Mouse (Mus musculus) fat pad, adult 2 months (tissue): ENCODE results near the gene Notch2.
"Not testable (repeated sequence)": the region's sequence is repeated elsewhere in the genome, so short reads cannot be mapped to it uniquely, and the experiment has no call there.

Experiments used
- DNase-seq: peaks from one replicate; pipeline ENCODE4 v3.0.0-alpha.2; 2011; ENCODE audit warnings: low read depth, low spot score; ENCODE audit errors: extremely low read depth

Gene Notch2

DNA sequence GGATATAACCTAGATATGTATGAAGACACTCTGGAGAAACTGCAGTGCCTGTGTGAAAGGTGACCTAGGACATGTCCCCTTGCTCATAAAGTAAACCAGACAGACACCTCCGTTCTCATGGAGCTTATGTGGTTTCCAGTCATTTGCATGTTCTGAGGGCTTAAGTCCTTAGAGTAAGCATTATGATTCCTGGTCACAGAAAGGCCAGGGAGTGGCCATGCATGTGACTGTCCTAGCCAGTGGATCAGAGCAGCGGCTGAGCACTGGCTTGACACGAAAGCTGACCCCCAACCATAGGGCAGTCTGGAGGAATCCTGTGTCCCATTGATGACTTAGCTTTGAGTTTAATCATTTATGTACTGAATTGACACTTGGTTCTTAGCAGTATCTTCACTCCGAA is 14.7 kb downstream of the Notch2 start:
- DNase-seq: no peak

DNA sequence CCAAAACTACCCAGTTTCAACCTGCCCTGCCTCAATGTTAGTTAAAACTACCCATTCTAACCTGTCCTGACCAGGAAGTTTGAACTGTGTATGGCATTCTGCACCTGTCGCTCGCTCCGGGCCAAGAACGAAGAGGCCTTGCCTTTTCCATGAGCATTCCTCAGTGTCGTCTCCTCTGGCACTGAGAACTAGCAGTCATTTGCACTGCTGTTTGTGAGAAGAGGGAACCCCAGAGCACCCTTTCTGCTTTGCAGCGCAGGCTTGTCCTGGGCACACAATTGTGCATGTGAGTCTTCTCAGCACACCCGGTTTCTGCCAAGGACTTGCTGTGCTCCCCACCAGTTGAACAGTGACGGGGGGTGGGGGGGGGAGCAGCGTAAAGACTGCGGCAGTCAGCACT is 15.6 kb downstream of the Notch2 start:
- no peak for DNase-seq

DNA sequence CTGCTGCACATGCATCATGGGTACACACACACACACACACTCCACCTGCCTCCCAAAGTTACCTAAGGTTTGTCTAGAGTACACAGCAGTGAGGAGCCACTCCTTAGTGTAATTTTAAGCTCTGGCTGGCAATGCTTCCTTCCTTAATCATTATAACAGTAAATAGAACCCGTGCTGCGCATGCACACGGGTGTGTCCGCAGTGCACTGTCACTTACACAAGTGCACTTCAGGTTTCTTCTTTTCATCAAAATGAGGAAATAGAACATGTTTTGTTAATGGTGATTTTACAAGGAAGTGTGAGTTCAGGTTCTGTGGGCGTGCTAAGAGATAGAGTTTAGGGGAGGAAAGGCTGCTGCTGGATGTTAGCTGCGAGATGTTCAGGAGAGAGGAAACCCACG is 17.8 kb downstream of the Notch2 start:
- no peak for DNase-seq

DNA sequence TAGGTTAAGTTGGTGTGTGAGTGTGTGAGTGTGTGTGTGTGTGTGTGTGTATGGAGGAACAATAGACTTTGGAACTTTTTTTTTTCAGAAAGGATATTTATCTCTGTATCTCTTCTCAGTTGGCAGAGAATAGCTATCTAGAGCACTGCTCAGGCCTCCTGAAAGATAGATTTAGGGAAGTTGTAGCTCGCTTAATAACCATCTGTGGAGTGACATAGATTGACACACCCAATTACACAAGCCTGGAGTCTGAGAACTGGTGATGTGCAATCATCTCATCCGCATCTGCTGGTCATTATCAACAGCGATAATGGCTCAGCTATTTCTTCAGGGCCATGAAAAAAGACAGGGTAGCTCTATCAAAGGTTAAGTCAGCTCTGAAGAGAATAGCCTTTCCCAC is 18.9 kb downstream of the Notch2 start:
- DNase-seq: no peak

DNA sequence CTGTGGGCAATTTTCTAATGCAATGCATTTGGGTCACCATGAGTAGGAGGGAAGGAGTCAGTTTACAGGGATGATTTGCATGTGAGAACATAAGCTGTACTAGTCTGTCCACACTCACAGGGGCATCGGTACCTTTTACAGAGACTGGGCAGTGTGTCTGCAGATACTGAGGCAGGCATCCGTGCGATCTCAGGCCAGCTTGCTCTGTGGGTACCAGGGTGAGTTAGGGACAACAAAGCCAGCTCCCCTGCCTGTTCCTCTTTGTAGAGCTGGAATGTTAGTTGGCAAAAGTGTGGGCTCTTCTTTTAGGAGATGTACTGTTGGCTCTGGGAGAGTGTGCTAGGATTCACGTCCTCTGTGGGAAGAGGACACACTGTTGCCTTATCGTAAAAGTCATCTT is 19.6 kb downstream of the Notch2 start:
- DNase-seq: no peak

DNA sequence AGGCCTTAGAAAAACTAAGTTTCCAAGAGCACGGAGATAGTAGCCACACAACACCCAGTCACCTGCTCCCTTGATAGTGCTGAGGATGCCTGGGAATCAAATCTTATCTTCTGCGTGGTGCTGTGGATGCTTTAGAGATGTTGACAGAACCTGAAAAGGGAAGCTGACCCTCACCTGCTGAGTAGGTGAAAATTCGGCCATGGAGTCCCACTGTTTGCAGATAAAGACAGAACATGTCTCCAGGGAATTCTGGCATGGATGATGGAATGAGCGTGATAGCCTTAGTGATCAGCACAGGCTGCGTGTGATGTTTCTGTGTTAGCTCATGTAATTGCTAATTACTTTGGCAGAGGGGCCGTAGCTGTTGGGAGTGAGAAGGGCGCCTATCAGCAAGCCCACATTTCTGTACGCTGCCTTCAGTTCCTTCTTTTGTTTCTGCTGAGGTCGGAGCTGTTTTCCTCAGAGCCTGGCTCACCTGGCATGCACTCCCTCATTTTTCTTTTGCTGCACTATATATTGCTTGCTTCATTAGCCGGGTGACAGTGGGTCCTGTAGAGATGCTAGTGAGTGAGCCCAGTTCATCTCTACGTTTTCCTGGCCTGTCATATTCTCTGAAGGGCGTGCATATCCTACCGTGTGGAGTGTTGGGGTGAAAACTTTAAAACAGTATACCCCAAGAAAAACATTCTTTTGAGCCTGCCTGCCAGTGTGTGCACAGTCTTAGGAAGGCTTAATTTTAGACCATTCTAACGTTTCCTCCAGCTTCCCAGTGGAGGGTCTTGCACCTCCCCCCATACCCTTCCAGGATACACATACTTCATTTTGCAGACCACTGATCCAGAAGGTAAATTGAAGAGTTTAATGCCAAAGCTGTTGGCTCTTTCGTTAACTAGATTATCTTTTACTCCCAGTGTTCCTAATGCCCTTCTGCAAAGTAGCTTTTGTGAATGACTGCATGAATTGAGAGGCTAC is 21.6 kb downstream of the Notch2 start:
- DNase-seq: no peak

DNA sequence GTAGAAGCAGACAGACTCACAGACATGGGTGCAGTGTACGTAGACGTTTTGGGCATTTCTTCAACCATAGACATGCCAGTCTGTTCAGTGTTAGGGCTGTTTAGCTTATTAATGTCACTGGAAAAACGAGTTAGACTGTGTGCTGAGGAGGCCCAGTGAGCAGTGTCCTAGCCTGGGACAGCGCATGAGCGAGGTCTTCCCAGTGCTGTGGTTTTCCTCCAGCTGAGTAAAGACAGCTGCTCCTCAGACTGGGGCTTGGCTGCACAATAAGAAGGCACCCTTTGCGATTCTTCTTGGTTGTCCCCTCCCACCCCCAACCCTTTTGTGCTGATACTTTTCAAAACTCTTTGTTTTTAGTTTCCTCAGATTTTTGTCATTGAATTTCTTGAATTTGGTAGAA is 22.8 kb downstream of the Notch2 start:
- DNase-seq: no peak

DNA sequence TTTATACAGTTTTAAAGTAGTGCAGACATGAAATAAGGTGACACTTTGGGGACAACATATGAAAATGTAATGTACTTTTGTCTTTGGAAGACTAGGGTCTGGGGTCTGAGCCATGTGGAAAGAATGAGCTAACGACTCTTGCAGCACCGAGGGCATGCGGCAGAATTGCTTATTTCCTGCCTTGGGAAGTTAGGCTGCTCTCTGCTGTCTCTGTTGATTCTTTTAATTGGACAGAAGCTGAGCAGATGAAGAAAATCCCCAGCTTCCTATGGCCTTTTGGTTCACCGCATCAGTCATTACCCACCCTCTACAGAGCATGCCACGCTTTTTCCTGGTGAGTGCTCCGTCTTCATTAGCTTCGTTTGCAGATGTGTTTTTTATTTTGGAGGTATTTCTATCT is 23.8 kb downstream of the Notch2 start:
- no peak for DNase-seq

DNA sequence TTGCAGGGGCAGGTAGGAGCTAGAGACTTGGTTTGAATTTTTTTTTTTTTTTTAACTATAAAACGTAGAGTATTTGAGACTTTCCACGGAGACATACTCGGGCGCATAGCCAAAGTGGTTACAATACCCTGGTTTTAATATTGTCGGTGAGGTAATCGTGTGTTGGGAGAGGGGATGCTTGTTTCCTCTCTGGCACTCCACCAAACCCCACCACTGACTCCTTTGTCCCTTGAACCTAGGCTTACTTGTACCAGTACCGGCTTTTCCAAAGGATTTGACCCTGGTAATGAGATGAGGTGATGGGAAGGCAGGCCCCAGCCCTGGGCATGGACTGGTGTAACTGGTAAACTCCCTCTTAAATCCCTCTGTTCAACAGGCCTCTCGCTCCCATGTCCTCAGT is 25.3 kb downstream of the Notch2 start:
- no peak for DNase-seq

DNA sequence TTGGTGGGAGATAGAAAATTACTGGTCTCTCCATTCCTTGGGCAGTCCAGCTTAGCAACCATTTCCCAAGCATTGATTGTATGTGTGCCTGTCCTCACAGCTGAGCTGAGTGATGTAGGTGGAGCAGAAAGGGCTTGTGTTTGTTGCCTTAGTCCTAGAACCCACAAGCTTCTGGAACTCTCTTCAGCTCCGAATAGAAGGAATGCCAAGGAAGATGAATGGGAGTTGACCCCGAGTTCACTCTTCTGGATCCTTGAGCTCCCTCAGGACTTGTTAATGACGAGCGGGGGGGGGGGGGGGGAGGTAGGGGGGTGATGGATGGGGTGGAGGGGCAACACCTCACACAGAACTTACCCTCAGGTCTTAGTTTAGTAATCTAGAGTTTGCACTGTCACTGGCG is 25.9 kb downstream of the Notch2 start:
- no peak for DNase-seq

DNA sequence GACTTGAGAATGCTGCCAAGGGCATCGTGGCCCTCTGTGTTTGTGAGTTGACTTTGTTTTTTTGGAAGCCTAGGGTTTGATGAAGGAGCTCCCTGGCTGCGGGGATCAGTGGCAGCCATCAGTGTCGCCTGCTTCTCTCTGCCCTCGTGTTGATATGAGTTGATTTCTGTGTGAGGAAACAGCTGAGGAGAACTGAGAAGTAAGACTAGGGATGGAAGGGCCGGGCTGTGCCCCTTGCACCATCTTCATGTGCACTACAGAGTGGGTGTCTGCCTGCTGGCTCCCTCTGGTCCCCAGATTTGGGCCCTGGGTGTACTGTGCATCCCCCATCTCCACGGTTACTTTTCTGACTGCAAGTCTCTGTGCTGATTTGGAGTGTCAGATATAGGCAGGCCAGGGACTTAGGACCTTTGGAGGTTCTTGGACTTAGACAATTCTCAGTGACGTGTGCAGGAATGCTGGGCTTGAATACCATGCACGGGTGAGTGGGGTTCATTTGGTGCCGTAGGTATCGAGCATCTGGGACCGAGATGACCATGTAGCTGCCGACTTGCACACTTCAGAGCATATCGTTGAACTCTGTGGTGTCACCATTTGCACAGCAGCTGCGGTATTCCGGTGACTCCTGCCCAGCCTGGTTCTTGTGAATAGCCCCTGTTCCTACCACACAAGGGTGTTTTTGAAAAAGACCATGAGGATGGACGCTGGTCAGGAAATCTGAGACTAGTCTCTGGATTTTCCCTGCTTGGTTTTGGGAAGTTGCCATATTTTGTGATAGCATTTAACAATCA is 26.5 kb downstream of the Notch2 start:
- DNase-seq: no peak

DNA sequence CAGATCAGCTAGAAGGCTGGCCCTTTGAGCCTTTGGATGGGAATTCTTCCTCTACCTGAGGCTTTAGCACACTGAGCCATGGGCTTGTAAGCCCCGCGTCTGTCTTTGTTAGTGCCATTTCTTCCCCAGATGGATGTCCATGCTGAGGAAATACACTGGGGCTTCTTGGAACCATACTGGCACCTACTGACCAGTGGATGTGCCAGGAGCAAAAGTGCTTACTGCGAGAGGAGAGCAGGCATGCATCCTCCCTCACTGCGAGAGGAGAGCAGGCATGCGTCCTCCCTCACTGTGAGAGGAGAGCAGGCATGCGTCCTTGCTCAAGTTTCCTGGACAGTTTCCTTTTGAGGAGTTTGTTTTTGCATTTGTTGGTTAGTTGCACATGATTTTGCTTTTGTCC is 27.5 kb downstream of the Notch2 start:
- no peak for DNase-seq

DNA sequence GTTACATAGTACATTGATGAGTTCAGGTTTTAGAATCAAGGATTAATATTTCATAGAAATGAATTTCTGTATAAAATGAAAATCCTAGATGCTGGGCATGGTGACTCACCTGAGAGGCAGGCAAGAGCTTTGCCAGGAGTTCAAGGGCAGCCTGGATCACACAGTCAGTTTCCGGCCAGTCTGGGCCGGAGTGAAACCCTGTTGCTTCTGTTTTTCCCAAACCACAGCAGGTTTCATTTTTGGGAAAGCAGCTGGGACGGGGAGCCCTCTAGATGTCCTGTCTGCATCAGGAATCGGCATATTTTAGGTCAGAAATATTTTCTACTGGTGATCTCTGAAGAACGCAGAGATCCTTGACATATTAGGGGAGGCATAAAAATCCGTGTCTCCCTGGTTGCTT is 29.0 kb downstream of the Notch2 start:
- no peak for DNase-seq

DNA sequence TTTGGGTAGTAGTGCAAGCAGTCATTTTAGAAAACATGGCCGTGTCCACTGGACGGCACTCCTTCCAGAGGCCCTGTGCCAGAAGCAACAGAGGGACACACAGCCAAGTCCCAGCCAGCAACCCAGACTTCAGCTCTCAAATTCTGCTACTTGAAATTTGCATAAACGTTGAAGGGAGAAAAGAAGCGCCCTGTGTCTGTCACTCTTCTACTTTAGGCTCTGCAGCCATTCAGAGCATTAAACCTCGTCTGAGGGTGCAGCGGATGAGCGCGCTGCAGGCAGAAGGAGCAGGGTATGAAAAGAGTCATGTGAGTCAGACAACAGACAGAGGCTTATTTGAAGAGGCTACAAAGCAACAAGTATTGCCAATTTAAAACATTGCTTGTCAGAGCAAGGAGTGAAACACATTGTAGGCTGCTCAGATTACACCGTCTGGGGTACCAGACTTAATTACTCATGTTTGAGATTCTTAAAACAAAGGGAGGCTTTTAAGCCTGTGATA is 29.7 kb downstream of the Notch2 start:
- DNase-seq: no peak

DNA sequence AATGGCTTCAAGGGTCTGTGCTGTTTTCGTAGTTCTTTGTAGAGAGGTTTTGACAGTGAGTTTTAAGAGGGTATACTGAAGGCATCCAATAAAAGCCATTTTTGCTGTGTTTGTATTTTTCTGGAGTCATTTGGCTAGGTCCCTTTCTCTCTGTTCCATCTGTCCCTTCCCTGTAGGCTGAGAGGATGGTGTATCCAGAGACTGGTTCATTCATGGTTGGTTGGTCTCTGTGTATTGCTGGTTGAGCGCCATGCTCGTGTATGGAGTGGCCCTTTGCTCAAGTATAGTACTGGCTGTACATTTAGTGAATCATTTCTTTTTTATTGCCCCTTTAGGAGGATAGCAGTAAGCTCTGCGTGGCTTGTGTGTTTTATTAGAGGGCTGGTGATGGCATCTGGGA is 30.3 kb downstream of the Notch2 start:
- no peak for DNase-seq

DNA sequence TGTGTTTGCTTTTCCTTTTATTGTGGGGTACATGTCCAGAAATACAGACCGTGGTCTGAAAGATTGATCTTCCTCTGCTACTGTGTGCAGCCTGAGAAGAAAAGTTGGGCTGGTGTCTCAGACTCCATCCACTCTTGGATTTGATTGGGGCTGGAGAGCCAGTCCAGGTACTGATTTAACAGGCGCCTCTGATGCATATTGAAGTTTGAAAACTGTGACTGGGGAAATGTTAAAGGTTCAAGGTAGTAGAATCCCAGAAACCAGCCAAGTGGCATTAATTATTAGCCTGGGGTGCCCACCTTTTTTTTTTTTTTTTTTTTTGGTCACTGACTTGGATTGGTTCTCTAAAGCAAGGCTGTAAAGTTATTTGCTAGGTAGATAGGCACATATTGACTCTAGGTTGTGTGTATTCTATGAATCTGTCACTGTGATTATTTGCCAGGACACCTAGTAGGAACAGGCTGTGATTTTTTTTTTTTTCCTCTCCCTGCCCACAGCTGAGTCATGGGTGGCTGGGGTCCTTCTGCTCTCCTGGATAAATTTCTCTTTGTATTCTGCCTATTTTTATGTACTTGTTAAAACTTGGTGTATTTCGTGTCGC is 31.5 kb downstream of the Notch2 start:
- DNase-seq: no peak

DNA sequence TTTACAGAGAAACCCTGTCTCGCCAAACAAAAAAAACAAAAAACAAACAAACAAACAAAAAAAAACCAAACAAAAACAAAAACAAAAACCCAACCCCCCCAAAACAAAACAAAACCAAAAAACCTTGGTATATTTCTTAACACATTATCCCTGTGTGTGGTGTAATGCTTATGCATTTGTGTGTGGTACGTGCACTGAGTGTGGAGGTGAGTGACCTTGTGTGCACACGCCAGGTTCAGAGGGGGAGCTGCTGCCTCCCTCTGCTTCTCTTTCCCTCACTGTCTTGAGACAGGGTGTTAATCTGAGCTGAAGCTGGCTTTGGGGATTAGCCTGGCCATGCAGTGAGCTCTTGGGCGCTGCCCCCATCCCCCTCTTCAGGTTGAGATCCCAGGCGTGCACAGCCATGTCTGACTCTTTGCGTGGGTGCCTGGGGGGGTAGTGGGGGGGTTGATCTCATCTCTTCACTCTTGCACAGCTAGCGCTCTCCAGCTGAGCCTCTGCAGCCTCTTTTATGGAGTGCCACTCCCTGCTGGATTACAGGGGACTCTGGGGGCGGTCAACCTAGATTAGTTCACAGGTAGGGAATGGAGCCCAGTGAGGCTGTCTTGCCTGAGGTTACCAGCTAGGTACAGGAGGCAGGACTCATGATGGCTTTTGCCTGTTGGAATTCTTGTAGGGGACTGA is 32.3 kb downstream of the Notch2 start:
- DNase-seq: no peak

DNA sequence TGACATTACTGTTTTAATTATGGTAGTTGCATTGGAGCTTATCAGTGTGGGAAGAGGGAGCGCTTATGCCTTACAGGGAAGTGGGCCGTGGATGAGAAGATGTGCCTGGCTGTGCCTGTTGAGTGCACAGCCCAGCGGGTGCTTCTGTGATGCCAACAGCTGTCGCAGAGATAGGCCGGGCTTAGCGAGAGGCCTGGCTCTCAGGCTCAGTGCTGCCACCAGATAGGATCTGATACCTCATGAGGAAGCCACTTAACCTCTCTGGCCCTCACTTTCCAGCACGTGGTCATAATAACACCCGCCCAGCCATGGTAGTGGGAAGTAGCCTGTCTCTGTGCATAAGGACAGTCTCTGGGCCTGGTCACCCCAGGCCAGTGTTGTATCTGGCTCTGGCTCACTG is 33.0 kb downstream of the Notch2 start:
- DNase-seq: no peak

DNA sequence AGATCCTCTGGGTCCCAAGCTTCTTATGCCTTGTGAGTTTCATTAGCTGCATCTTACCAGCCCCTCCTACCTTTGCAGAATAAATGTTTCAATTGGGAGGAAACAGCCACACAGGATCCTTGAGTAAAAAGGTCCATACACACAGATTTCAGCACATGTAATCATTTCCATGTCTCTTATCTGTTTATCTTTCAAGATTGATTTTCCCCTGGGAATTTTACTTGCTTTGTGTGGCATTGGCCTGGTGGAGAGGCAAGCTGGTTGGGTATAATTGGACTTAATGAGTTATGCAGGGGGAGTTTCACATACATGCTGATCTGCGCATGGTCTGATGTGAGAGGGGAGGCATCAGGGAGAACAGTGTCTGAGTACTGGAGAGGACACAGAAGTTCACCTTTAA is 36.3 kb downstream of the Notch2 start:
- no peak for DNase-seq

DNA sequence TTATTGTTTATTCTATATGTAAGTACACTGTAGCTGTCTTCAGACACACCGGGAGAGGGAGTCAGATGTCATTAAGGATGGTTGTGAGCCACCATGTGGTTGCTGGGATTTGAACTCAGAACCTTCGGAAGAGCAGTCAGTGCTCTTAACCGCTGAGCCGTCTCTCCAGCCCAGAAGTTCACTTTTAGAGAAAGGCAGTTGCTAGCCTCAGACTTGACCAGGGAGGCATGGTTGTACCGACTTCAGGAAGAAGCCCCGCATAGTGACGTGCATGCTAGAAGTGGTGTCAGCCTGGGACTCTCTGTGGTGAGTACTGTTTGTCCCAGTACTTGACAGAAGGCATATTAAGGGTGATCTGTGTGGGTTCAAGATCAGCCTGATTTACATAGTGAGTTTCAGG is 36.8 kb downstream of the Notch2 start:
- DNase-seq: not testable (repeated sequence)
